Mouse (Mus musculus) lung, postnatal 4 days (tissue): ENCODE results near the gene Vmn1r195.
"Not testable (repeated sequence)": the region's sequence is repeated elsewhere in the genome, so short reads cannot be mapped to it uniquely, and the experiment has no call there.

Source experiments
- DNase-seq, 2 experiments: peaks; one replicate each; pipeline ENCODE4 v3.0.0; 2021

Vmn1r195 gene

DNA sequence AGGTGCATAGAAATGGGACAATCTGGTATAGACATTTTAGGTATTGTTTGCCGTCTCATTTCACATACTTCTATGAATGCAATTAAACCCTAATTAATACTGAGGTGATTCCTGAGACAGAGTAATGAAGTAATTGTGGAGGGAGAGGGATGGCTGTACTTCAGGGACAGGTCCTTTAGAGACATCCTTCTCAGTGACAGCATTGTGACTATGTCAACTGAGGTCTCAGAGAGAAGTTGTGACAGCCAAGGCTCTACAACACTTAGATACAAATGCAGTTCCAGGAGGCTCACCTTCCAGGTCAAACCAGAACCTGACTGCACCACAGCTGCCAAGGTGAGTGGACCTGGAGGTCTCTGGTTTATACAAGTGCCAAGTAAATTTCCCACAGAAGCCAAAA is at the start of gene Vmn1r195:
TSS of gene Vmn1r195 (plus strand) at position 301 of the 400 bp plus-strand sequence.
- DNase-seq = not testable (repeated sequence)

GRCm38 (mm10) chr13:22223060-22223459 is 47.3 kb upstream of the Vmn1r195 start, which contains the start of gene Vmn1r193:
Gene Vmn1r193, minus strand, starts transcription at chr13:22223160.
- not testable (repeated sequence) for DNase-seq

DNA sequence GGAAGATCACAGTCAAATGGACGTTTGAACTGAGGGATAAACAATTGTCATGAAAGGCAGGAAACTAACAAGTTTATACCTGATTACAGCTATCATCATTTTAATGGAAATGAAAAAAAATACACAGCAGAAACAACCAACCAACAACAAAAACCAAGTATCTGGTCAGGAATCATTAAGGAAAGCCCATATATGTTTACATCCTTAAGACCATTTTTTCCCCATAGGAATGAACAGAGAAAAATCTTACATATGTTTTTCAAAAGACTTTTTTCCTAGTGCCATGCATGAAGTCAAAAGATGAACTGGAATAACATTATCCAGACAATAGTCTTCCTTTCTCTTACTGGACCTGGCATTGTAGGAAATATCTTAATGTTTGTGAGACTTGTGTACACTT is 26.4 kb upstream of the Vmn1r195 start, which contains the start of gene Vmn1r194:
TSS of gene Vmn1r194 (plus strand) at position 301 of the 400 bp plus-strand sequence.
- DNase-seq = no peak

- no peak for DNase-seq
These were observed 1.4 kb downstream of the Vmn1r195 start for GRCm38 (mm10) chr13:22271721-22272120.

DNA sequence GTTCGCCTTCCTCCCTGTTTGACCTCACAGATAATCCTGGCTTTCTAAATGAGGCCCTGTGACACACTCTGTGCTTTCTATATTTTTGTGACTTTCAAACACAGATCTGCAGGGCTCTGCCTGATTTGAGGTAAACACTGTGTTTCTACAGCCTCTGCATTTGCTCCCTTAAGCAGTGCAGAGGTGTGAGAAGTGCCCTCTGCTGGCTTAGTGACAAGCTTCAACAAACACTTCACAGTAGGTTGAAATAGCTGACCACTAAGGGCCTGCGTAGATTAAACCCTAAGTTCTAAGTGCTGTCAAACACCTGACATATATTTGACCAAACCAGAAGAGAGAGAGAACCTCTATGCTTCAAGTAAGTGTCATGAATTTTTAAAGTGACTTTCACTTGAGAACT is 14.3 kb downstream of the Vmn1r195 start:
- peak in 1 of 2 experiments; percentile 10 for DNase-seq

GRCm38 (mm10) chr13:22289620-22290019 is 19.3 kb downstream of the Vmn1r195 start, which contains the start of gene Vmn1r196:
Gene Vmn1r196, plus strand, starts transcription at chr13:22289920.
- DNase-seq = no peak

DNA sequence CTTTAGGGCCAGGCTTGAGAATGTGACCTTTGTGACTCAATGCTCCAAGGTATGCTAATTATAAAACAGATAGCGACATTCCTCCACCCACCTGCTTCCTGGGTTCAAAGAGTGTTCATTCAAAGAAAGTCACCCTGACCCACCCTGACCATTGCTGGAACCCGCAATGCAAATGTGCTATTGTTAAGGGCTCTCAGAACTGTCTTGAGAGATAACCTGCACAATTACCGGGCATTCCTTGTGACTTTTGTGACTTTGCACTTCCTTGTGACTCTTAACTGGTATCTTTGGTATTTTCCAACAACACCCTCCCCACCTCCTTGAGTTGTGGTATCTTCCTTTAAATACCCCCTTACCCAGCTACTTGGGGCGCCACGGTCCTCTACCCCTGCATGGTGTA is 37.8 kb downstream of the Vmn1r195 start:
- DNase-seq = not testable (repeated sequence)

DNA sequence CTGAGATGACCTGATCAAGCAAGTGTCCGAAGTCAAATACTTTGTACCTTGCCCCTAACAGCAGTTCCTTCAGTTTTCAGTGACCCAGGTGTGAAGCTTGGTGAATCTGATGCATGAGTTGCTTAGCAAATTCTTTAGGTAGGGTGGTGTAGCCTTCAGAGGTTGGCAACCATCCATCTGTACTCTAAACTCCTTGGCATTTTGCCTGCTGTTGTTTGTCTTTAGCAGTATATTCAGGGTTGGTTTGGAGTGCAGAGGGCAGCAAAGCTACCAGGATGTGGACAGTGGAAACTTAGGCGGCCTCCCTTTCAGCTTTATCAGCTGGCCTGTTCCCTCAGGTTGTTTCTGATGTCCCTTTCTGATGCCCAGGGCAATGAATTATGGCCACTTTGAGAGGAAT is 45.0 kb downstream of the Vmn1r195 start:
- DNase-seq = no peak

- no peak for DNase-seq
These were observed 47.0 kb downstream of the Vmn1r195 start for GRCm38 (mm10) chr13:22317366-22317765.

DNA sequence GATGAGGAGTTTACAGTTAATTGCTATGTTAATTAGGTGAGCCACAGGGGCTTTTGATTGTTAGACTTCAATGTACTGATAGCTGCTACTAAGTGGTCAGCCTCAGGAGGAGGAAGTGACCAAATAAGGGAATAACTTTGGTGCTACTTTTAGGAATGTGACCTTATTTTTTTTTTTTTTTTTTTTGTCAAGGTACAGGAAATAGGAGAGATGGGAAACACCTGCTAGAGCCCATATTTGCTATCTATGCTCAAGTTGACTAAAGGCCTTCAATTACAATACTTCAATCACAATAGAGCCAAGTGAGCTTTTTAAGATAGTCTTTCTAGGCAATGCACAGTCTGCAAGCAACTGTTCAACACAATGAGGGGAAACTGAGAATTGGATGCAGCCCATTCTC is 49.8 kb downstream of the Vmn1r195 start:
- no peak for DNase-seq

DNA sequence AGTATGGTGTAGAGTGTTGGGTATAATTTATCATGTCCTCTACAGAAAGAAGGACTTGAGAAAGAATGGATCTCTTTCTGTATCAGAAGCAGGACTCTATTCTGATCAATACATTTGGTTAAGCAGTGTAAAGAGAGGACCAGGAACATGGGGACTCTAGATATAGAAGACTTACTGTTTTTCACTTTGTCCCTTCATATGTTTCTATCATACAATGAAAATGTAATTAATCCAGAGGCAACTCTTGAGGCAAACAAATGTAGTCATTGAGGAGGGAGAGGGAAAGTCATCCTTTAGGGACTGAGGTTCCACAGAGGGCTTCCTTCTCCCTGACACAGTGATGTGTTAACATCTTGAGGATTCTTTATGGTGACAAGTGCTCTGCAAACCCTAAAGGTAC is 54.0 kb downstream of the Vmn1r195 start, which contains the start of gene Vmn1r197:
TSS of gene Vmn1r197 (plus strand) at position 301 of the 400 bp plus-strand sequence.
- DNase-seq = no peak
